Mouse (Mus musculus) embryonic facial prominence, embryonic 10.5 days (tissue): ENCODE data around the gene Ctps. TPM values are rescaled to one million over a fixed set of nuclear protein-coding genes. Genes with fewer than 3 reads are reported as not detected.
"Not testable (repeated sequence)": the region's sequence is repeated elsewhere in the genome, so short reads cannot be mapped to it uniquely, and the experiment has no call there.

ENCODE experiments used
- DNase-seq: peaks from one replicate; pipeline ENCODE4 v3.0.0-alpha.2; 2017; ENCODE audit warnings: low spot score
- H3K27ac ChIP-seq: fragments of 300-500 bp; sonication (generic); replicated peaks from 2 replicates; pipeline ENCODE4 v1.5.1; 2016; ENCODE audit warnings: mild to moderate bottlenecking
- H3K27me3 ChIP-seq: fragments of 300-500 bp; sonication (generic); replicated peaks from 2 replicates; pipeline ENCODE4 v1.6.1; 2016; ENCODE audit warnings: low read depth, mild to moderate bottlenecking; ENCODE audit not compliant: poor library complexity, severe bottlenecking
- H3K36me3 ChIP-seq: fragments of 300-500 bp; sonication (generic); replicated peaks from 2 replicates; pipeline ENCODE4 v1.6.1; 2016; ENCODE audit warnings: mild to moderate bottlenecking, moderate library complexity
- H3K4me1 ChIP-seq: fragments of 300-500 bp; sonication (generic); 2 replicates; pipeline ENCODE4 v1.6.1; 2016
- H3K4me3 ChIP-seq: fragments of 300-500 bp; sonication (generic); 2 replicates; pipeline ENCODE4 v1.5.1; 2016; ENCODE audit warnings: mild to moderate bottlenecking, moderate library complexity
- H3K9me3 ChIP-seq: fragments of 300-500 bp; sonication (generic); 2 replicates; pipeline ENCODE4 v1.6.1; 2016; ENCODE audit warnings: mild to moderate bottlenecking
- WGBS: fragments of 180-500 bp; shearing (Covaris S2); methylation state at CpG from one replicate; pipeline ENCODE4 v1.1.7; 2016; 5-methylcytosine and 5-hydroxymethylcytosine counted together
- polyA plus RNA-seq: library from polyadenylated mRNA; unstranded; fragments of >200 nt; fragmentation: Nextera tagmentation; extraction: Ambion mirVana; gene quantifications from 2 replicates; pipeline ENCODE4 v1.2.1, GENCODE M21; 2016

Ctps gene
- polyA plus RNA-seq, 1 experiment from 2014 or later: 135 TPM

DNA sequence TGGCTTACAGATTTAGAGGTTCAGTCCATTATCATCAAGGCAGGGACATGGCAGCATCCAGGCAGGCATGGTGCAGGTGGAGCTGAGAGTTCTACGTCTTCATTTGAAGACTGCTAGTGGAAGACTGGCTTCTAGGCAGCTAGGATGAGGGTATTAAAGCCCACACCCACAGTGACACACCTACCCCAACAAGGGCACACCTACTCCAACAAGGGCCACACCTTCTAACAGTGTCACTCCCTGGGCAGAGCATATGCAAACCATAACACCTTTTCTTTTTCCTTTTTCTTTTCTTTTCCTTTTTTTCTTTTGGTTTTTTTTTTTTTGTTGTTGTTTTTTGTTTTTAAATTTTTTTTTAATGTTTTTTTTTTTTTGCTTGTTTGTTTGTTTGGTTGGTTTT is 26.1 kb upstream of the Ctps start:
- not testable (repeated sequence) for H3K27ac ChIP-seq, DNase-seq, H3K4me3 ChIP-seq, H3K9me3 ChIP-seq, H3K27me3 ChIP-seq, H3K36me3 ChIP-seq, H3K4me1 ChIP-seq
- WGBS: 83% methylated on average over 1 of the region's 1 CpGs

- no peak overlapping the region for H3K27ac ChIP-seq
- WGBS: 81% methylated on average over 4 of the region's 4 CpGs
- peaks cover 16% of the 10 kb centered on the region for H3K4me1 ChIP-seq
- H3K36me3 ChIP-seq: no peaks in the 10 kb centered on the region
- DNase-seq: no peak
- H3K4me3 ChIP-seq: no peak overlapping the region
- no peaks in the 10 kb centered on the region for H3K9me3 ChIP-seq
- H3K27me3 ChIP-seq: peaks cover 41% of the 10 kb centered on the region
These were observed 20.9 kb upstream of the Ctps start for GRCm38 (mm10) chr4:120590973-120591372.

GRCm38 (mm10) chr4:120589815-120590422 is 19.8 kb upstream of the Ctps start:
- Histone ChIP-seq H3K4me3 (no peak overlapping the region), H3K4me1 (peaks cover 16% of the 10 kb centered on the region), H3K27ac (no peak overlapping the region), H3K27me3 (peaks cover 41% of the 10 kb centered on the region), H3K9me3 (no peaks in the 10 kb centered on the region), H3K36me3 (no peaks in the 10 kb centered on the region)
- 32% methylated on average over 5 of the region's 5 CpGs for WGBS
- DNase-seq: peak; percentile 72

DNA sequence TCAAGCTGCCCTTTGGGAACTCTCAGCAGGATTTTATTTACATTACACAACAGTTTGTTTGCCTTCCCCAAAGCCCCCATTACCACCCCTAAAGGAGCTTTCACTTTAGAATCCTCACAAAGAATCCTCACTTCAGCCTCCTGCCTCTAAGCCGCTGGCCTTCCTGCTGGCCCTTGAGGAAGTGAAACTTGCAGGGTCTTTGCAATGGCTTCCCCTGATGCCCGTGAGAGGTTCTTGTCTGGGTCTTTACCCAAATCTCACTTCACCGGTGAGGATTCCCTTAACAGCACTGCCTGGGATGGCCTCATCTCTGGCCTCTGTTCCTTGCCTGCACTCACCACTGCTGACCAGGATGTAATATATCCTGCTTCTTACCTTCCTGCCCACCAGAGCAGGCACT is 19.0 kb upstream of the Ctps start:
- peaks cover 16% of the 10 kb centered on the region for H3K4me1 ChIP-seq
- no peak overlapping the region for H3K27ac ChIP-seq
- no peaks in the 10 kb centered on the region for H3K9me3 ChIP-seq
- H3K27me3 ChIP-seq: peaks cover 41% of the 10 kb centered on the region
- DNase-seq: no peak
- 8% methylated on average over 3 of the region's 3 CpGs for WGBS
- no peak overlapping the region for H3K4me3 ChIP-seq
- no peaks in the 10 kb centered on the region for H3K36me3 ChIP-seq

DNA sequence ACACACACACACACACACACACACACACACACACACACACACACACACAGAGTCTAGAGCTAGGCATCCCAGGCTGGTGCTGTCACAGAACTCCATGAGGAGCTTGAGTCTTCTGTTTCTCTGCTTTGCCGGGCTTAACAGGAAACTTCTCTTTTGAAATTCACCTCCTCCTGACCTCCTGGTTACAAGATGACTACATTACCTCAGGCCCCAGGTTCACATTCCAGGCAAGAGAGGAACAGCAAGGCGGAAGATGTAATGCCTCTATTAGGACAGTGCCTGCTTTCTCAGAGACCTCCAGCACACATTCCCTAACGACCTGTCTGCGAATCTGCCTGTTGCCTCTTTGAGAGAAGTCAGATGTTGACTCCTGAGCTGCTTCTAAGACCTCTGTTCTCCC is 18.4 kb upstream of the Ctps start, which contains the start of gene Gm8439:
Gm8439 (plus strand) TSS at position 301 of the 400 bp plus-strand sequence.
- no peaks in the 10 kb centered on the region for H3K36me3 ChIP-seq
- H3K4me3 ChIP-seq: no peak within 1 kb of the TSS
- DNase-seq: no peak
- peaks cover 41% of the 10 kb centered on the region for H3K27me3 ChIP-seq
- H3K9me3 ChIP-seq: no peaks in the 10 kb centered on the region
- H3K4me1 ChIP-seq: peaks cover 16% of the 10 kb centered on the region
- H3K27ac ChIP-seq: no peak within 1 kb of the TSS
- 14% methylated on average over 4 of the region's 4 CpGs for WGBS

GRCm38 (mm10) chr4:120586986-120587385 is 16.9 kb upstream of the Ctps start:
- Histone ChIP-seq H3K27me3 (peaks cover 45% of the 10 kb centered on the region), H3K36me3 (no peaks in the 10 kb centered on the region), H3K4me3 (no peak overlapping the region), H3K9me3 (no peaks in the 10 kb centered on the region), H3K4me1 (peaks cover 16% of the 10 kb centered on the region), H3K27ac (no peak overlapping the region)
- WGBS: 60% methylated on average over 1 of the region's 1 CpGs
- DNase-seq: no peak

GRCm38 (mm10) chr4:120581711-120582110 is 11.6 kb upstream of the Ctps start:
- DNase-seq: no peak
- WGBS: 87% methylated on average over 9 of the region's 9 CpGs
- H3K4me1 ChIP-seq: no peaks in the 10 kb centered on the region
- no peak overlapping the region for H3K27ac ChIP-seq
- H3K4me3 ChIP-seq: no peak overlapping the region
- no peaks in the 10 kb centered on the region for H3K9me3 ChIP-seq
- peaks cover 4% of the 10 kb centered on the region; the same call in 1 of the 2 replicates for H3K27me3 ChIP-seq
- no peaks in the 10 kb centered on the region for H3K36me3 ChIP-seq

DNA sequence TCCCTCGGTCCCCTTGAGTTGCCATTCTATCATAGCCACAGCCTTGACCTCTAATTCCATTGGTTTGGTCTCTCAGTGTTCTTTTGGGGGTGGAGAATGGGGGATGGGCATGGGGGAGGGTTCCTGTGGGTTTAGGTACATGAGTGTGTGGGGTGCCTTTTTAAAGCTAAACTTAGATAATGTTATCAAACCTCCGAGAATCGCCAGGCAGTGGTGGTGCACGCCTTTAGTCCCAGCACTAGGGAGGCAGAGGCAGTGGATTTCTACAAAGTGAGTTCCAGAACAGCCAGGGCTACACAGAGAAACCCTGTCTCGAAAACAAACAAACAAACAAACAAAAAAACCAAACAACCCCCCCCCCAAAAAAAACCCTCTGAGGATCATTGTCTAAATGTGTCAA is 10.8 kb upstream of the Ctps start:
- Histone ChIP-seq H3K27ac (no peak overlapping the region), H3K36me3 (no peaks in the 10 kb centered on the region), H3K9me3 (no peaks in the 10 kb centered on the region), H3K27me3 (peaks cover 4% of the 10 kb centered on the region; the same call in 1 of the 2 replicates), H3K4me3 (no peak overlapping the region), H3K4me1 (no peaks in the 10 kb centered on the region)
- 81% methylated on average over 5 of the region's 5 CpGs for WGBS
- DNase-seq: no peak

GRCm38 (mm10) chr4:120571691-120572090 is 1.6 kb upstream of the Ctps start:
- peaks cover 31% of the 10 kb centered on the region for H3K4me1 ChIP-seq
- DNase-seq: no peak
- WGBS: 86% methylated on average over 3 of the region's 3 CpGs
- no peak overlapping the region for H3K27ac ChIP-seq
- peaks cover 4% of the 10 kb centered on the region for H3K36me3 ChIP-seq
- H3K9me3 ChIP-seq: no peaks in the 10 kb centered on the region
- H3K27me3 ChIP-seq: no peaks in the 10 kb centered on the region
- no peak overlapping the region for H3K4me3 ChIP-seq

DNA sequence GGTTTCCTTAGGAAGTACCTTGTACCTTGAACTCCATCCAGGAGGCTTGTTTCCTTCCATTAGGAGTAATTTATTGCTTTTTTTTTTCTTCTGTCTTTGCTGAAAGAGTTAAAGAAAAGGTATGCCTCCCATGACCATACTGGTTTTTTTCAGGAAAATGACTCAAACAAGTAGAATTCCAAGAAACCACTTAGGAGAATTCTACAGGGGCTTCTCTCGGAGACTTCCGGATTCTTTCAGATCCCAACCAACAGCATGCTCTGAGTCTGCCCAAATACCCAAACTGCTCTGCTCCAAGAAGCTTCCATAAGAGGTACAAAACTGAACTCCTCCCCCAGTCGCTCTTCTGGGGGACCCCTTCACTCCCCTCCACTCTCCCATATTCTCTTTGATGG is 991 bp upstream of the Ctps start:
- no peak for DNase-seq
- H3K36me3 ChIP-seq: peaks cover 10% of the 10 kb centered on the region
- peak overlapping the region; percentile 98; the same call in 1 of the 2 replicates for H3K27ac ChIP-seq
- no peaks in the 10 kb centered on the region for H3K27me3 ChIP-seq
- no peaks in the 10 kb centered on the region for H3K9me3 ChIP-seq
- H3K4me1 ChIP-seq: peaks cover 31% of the 10 kb centered on the region
- WGBS: 77% methylated on average over 3 of the region's 3 CpGs
- H3K4me3 ChIP-seq: peak overlapping the region; percentile 90

DNA sequence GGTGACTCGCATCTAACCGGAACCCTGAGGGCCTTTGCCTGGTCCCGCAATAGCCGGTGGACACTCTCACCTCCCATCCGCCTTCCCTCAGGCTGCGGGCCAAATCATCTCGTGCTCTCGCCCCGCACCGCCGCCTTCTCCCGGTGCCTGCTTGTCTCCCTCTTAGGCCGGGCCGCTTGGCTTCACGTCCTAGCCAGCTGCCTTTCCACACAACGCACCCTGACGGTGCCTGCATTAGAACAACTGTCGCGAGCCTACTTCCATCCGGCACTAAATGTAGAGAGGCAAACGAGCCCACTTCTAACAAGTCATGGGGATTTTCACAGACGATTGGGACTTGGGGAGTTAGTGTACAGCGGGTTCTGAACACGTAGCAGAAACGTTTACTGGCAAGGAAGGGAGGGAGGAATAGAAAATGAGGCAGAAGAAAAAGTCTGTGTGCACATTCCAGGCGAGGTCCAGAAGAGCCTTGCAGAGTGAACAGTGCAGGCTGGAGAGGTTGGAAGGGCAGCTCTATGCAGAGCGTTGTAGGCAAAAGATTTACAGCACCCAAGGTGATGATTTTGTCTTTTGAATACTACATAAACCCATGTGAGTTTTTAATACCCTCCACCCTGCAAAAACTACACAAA is 478 bp upstream of the Ctps start:
- 2% methylated on average over 27 of the region's 27 CpGs for WGBS
- Histone ChIP-seq H3K9me3 (no peaks in the 10 kb centered on the region), H3K27ac (peak overlapping the region; percentile 98), H3K27me3 (no peaks in the 10 kb centered on the region), H3K4me1 (peaks cover 31% of the 10 kb centered on the region), H3K4me3 (peak overlapping the region; percentile 90), H3K36me3 (peaks cover 15% of the 10 kb centered on the region)
- DNase-seq: no peak

DNA sequence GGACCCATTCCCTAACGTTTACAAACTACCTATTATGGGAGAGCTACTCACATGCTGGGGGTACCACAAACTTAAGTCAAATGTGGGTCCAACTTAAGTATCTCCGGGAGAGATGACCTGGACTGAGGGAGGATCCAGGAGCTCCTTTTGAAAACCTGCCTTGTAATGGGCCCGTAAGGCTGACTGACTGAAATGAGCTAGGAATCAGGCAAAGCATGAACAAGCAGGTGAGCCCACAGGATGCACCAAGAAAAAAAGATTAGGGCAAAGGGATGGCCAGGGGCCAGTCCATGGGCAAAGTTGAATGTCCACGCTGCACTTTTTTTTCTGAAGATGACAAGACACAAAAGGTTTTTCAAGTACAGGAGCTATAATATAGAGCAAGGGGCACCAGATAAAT is 1.1 kb downstream of the Ctps start:
- Histone ChIP-seq H3K4me3 (peak overlapping the region; percentile 90), H3K27ac (peak overlapping the region; percentile 98), H3K4me1 (peaks cover 31% of the 10 kb centered on the region), H3K9me3 (no peaks in the 10 kb centered on the region), H3K36me3 (peaks cover 31% of the 10 kb centered on the region), H3K27me3 (no peaks in the 10 kb centered on the region)
- WGBS: 14% methylated on average over 4 of the region's 4 CpGs
- DNase-seq: no peak

DNA sequence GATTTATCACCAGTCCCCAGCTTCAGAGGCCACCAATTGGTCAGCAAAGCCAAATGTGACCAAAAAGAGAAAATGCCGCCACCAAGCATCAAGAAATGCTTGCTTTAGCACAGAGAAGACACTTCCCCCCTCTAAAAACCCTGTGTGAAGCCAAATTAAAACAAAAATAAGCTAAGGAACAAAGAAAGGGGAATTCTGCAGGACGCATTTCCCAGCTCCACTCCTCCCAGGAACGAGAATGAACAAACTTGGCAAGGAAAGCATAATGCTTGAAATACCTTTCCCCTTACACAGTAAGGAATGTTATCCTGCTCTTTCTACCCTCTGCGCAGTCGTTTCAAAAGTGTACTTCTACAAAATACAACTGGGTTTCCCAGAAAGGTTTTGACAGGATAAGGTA is 2.1 kb downstream of the Ctps start:
- H3K27ac ChIP-seq: no peak overlapping the region
- H3K36me3 ChIP-seq: peaks cover 41% of the 10 kb centered on the region
- DNase-seq: no peak
- H3K27me3 ChIP-seq: no peaks in the 10 kb centered on the region
- no peaks in the 10 kb centered on the region for H3K9me3 ChIP-seq
- peaks cover 31% of the 10 kb centered on the region for H3K4me1 ChIP-seq
- WGBS: 71% methylated on average over 5 of the region's 5 CpGs
- H3K4me3 ChIP-seq: peak overlapping the region; percentile 90
